Mouse (Mus musculus) adrenal gland, postnatal 10 days (tissue): ENCODE measurements around the gene Fam243. TPM values are rescaled to one million over a fixed set of nuclear protein-coding genes. Genes with fewer than 3 reads are reported as not detected.

Experiments
- DNase-seq: peaks from one replicate; pipeline ENCODE4 v3.0.0; 2021; ENCODE audit warnings: mixed read lengths
- total RNA-seq, 2 experiments: library from RNA; stranded (reverse); gene quantifications; 2 replicates each; pipeline ENCODE4 v1.2.3; 2021

Gene Fam243
- total RNA-seq, 2 experiments from 2014 or later: not detected

DNA sequence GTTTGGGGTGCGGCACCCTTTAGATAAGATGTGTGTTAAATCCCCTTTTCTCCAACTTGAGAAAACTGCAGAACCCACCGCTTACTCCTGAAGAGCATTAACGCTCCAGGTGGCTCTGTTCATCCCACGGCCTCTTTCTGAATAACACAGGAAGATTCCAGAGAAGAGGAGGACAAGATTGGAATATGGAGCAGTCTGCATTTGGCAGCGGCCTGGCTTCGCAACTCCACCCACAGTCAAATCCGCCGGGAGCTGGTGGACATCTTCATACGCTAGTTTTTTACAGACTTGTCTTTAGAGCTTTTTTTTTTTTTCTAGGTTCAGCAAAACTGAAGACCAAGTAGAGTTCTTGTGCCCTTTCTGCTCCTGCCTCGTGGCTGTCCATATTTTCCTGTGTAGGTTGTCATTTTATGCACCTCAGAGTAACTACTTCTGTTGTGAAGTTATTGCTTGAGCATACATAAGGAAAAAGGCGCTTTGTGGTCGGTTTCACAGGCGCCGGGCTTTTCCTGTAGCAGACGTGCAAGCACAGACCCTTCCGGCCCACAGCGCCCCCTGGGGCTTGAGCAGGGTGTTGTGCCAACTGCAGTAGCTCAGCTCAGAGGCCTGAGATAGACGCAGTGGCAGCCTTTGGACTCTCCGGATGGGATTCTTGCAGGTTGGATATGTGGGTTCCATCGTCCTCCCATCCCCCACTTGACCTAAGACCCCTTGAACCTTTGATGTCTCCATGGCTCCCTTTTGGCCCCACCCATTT, 1.7 kb downstream of the Fam243 start:
- DNase-seq: peak; percentile 64

DNA sequence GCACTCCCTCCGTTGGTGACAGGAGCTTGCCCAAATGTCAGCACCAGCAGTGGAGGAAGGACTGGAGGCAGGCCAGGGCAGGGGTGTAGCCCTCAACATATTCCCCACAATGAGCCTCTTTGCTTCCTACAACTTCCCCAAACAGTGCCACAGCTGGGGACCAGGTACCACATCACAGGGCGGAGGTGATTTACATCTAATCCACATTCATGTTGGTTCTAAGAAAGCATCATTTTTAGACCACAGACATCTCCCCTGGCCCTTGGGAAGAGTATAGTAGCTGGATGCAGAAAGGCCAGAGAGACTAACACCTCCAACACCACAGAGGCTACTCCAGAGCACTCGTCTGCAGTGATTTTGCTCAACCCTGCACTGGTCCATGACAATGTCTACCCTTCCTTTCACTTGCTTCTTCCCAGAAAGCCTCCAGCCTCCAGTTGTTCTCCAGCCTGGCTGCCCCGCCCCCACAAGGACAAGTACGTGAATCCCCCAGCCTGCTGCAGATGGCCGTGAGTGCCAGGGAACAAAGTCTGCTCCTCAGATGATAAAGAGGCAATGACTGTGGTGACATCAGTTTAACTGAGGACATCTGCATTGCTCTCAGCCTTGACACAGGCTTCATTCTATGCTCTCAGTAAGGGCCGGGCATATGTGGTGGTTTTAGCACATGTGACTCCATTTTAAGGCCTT, 5.0 kb downstream of the Fam243 start:
- peak; percentile 41 for DNase-seq

DNA sequence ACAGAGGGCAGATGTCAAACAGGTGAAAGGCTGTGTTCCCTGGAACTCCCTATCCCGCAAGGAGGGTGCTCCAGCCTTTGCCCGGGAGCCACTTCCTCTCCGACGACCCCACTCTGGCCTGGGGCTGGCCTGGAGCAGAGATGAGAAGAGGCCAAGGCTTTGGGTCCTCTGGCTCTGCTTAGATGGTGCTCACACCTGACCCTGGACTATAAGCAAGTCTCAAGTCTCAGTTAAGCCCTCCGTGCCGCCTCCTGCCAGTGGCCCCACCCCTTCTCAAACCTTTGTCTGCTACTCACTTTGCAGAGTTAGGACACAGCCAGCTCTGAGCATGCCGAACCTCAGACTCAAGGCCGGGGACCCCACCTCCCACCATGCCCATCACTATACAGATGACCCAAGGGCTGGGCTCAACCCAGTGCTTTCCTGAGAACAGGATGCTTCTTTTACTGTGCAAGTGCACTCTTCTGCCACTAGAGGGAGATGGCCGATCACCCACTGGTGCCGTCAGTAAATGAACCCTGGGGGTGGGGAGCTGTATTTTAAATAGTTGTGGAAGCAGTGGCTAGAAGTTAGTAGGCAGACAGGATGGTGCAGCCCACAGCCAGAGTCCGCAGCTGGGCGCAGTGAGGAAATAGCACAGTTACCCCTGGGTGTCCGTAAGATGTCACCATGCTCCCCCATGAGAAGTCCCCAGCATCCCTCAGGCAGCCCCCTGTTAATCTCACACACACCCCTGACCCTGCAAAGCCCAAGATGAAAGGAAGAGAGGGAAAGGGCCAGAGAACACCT, 7.1 kb downstream of the Fam243 start:
- peak; percentile 55 for DNase-seq

DNA sequence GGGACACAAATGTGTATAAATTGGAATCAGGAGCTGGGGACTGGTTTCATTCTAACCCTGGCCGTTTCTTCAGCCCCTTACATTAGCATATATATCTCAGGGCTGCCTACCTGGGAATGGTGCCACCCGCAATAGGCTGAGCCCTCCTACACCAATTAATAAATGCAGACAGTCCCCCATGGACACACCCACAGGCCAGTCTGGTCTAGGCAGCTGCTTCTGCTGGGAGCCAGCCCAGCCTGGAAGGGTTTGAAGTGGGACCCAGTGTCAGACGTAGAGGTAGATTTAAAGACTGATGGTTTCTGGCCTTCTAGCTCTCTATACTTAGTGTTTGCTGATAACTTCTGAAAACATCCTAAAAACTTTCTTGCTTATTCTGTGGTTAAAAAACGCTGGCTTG, 12.1 kb downstream of the Fam243 start:
- no peak for DNase-seq

DNA sequence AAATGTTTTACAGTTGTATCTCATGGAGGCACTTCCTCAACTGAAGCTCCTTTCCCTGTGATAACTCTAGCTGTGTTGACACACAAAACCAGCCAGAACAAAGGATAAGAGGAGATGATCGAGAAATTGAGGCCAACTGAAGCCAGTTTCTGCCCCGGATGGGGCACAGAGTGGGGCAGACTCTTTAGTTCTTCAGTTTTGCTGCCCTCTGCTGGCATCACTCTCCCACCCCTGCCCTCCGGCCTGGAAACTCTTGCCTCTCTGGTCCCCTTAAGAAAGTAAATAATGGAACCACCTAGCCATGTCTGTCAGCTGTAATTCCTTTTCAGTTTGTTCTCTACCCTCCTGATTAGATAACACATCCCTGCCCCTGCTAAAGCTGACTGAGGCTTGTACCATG, 13.3 kb downstream of the Fam243 start:
- DNase-seq: no peak

DNA sequence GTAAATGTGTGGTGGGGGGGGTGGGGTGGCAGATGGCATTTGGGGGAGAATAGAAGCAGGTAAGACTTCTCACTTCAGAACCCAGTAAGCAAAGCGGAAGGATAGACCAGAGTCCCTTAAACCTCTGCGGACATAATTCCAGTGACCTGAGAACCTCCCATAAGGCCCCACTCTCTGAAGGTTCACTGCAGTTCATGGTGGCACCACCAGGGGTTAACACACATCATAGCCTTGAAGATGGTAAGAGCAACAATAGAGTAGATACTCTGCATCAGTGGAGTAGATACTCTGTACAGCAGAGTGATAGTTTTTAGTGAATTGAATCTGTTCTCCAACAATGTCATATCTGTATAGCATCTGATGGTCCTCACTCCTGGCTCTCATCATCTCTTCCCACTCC, 15.7 kb downstream of the Fam243 start:
- no peak for DNase-seq

DNA sequence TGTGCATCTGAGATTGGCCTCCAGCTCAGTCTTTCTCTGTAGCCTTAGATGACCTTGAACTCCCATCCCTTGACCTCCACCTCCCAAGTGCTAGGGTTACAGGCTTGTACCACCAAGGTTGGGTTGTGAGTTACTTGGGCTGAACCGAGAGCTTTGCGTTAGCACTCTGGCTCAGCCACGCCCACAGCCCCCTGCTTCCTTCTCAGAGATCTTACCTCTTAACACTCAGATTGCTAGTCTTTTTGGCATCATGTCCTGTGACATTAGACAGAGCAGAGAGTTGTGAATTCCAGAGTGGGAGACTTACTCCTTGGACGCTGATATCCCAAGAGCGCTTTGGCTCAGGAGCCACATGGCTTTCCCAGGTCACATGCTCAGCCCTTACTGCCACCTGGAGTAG, 18.7 kb downstream of the Fam243 start:
- no peak for DNase-seq

DNA sequence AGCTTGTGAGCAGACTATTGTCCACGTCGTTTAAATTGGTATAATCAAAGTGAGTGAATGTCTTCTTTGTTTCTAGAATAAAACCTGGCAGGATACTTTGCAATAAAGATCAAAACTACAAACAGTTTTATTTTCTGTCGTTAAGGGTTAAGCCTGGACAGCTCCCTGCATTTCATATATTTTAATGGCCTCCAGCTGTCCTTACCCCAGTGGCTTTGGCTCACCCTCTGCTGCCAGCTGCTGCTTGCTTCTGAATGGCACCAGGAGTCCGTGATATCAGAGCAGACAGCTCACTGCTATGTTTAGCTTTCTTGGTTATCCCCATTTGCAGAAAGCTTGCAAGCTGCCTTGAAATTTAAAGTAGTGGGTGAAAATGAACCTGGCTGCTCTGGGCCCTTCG, 19.3 kb downstream of the Fam243 start:
- DNase-seq: peak; percentile 48

DNA sequence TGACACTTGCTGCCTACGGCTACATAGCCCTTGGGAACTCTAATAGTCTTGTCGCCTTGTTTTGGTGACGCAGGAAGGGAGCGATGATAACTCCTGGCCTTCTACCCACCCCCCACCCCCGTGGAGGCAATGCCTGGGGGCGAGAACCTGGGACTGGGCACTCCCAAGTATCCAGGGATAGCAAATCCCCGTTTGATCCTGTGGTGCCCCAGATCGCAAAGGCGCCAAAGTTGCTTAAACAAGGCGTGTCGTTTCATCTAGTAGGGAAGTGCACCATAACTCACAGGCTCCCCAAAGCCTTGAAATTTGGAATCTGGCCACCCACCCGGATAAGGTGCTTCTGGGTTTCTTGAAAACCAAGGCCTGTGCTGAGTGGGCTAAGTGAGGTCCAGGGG, 19.8 kb downstream of the Fam243 start:
- no peak for DNase-seq

DNA sequence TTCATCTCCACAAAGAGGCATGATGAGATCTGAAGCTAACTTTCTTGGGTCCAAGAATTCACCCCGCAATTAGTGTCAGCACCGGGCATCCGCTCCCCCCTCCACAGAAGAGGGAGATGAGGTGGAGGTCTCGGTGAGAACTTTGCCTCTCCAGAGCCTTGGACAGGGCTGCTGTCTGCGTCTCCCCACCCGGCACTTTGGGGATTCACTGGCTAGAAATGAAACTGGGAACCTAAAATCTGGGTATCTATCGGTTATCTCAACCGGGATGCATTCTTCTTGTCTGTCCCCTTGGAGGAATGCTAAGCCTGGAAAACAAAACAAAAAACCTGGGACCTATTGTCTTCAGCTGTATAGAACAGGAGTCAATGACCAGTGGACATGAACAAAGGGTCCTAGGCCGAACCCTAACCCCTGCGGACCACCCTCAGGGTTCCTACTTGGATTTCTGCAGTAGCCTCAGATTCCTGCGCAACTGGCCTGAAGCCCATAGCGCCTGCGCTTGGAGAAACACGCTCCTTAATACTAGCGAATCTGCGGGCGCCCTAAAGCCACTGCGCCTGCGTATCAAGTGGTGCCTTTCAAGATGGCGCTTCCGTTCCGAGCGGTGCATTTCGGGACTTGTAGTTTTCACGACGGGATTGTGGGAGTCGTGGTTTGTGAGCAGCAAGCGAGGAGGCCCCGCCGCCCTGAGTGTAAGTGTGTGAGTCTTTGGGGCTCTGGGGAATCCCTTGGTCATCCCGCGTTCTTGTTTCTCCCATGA, 20.4 kb downstream of the Fam243 start, which contains the start of gene Smim11:
Gene Smim11 (plus strand): TSS at position 638 of the 763 bp plus-strand sequence.
- peak; percentile 93 for DNase-seq

DNA sequence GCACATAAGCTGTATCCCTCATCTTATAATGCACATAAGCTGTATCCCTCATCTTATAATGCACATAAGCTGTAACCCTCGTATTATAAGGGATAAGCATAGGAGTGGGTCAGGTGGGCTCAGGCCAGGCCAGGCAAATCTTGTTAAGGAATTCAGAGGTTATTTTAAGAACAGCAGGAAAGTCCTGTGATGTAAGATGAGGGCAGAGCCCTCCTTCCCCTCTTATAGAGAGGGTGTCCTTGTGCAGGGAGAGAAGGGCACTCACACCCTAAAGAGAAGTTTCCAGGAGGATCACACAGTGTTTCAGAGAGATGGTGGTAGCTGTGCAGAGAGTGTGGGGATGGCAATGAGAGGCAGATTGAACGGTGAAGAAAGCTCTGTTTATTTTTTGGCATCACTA, 25.9 kb downstream of the Fam243 start:
- no peak for DNase-seq

DNA sequence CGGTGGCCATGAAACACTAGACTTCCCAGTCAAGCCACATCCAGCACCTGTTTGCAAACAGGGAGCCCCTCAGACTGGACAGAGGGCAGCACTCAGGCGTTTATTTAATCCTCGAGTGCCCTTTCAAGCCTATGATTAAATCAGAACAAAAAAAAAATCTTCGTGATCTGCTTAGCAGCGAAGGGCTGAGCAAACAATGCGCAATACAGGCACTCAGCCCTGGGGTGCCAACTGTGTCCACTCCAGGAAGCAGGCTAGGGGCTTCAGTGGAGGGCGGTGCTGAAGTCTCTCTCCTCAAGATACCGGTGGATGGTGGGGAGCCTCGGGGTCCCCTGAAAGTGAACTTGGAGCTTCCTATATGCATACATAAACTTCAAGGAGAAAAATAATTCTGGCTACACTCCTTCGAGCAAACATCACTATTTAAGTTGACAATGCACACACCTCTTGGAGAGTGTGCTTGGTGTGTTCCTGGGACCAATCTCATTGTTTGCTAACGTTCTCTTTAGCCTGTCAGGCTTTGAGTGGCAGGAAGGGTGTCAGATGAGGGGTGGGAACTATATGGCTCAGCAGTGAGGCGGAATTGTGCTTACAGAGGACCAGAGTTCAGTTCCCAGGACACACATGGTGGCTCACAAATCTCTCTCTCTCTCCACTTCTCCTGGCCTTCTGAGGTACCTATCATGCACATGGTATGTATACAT, 26.8 kb downstream of the Fam243 start:
- DNase-seq: no peak

DNA sequence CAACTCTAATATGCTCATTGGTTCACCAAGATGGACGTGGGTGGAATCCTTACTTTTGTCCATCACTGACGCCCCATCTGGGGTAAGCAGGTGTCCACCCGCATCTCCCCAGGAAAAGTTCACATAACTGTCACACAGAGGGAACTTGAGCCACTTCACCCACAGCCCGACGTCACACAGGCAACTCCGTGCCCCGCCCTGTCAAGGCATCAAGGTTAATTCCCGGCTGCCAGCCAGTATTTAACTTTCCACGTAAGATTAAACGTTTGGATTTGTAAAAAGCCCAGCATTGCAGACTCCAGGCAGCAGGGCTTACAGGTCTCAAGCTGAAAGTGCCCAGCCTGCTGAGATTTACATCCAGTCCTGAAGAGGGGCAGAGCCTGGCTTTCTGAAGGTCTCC, 29.1 kb downstream of the Fam243 start, which contains the start of gene Kcne2:
Gene Kcne2 (plus strand): TSS at position 289 of the 400 bp plus-strand sequence.
- peak; percentile 24 for DNase-seq

DNA sequence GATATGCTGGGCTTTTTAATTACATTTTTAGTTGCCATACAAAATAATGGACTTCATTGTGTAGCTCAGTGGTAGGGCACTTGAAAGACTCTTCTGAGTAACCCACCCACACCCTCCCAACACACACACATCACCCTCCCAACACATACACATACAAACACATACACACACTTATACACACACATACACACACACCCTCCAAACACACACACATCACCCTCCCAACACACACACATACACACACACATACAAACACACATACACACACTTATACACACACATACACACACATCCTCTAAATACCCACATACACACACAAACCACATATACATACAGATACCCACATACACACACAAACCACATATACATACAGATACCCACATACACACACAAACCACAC, 31.2 kb downstream of the Fam243 start:
- DNase-seq: no peak

DNA sequence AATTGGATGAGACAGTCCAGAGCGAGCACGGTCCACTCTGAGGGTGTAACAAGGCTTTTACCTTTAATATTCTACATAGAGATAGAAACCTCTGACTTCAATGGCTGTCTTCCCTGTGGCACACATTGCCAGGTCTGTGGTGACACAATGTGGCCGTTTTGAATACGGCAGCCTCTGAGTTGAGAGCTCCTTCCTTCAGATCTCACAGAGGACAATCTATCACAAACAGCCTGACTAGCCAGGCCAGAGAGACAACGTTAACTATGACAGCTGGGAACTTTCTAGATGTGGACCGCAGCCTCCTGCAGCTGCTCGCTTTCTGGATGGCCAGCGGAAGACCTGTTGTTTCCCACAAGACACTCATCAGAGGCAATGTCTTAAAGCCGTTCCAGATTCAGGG, 32.5 kb downstream of the Fam243 start:
- peak; percentile 50 for DNase-seq

DNA sequence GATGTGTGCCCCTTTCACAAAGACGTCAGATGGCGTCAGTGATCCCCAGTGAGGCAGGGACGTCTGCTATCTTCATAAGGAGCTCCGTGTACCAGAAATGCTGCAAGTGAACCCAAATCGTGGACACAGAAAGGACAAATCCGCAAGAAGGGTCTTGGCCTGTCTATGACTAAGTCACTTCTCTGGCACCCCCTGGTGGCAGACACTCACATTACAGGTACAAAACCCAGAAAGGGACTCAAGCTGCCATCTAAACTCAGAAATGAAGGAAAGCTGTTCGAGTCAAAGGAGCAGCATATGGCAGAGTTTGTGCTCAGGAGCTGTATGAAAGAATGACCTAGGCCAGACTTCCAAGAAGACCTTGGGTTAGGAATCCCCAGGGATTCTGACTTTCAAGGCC, 34.6 kb downstream of the Fam243 start:
- peak; percentile 94 for DNase-seq

DNA sequence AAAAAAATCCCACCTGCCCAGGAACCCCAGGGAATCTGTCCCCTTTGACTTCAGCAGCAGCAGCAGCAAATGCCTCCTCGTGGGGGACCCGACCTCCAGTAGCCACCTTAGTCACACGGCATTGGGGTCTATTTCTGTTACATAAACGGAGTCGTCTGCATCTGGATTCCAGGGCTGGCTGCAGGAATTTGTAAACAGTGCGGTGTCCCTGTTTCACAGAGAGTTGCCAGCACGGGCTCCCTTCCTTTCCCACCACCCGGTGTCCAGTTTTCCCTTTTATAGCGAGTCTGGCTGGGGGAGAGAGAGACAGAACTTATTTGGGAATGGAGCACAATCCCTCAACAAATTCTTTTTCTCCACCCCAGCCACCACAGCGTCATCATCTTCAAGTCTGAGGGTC, 36.2 kb downstream of the Fam243 start:
- DNase-seq: no peak

DNA sequence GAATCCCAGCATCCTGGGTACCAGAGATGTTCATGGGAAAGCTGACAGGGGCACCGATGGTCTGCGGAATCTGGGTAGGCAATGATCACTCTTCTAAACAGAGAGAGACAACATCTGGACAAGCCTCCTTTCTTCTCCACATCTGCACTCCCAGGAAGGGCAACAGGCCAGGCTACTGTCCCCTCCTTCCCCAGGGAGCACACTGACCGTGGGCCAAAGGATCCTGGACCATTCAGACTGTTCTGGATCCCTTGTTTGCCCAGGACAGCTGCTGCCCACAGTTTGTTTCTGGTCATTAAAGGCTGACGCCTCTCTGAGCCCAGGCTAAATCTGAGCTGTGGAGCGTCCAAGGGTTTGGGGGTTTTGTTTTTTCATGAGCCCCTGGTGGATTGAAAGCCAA, 38.6 kb downstream of the Fam243 start:
- no peak for DNase-seq

DNA sequence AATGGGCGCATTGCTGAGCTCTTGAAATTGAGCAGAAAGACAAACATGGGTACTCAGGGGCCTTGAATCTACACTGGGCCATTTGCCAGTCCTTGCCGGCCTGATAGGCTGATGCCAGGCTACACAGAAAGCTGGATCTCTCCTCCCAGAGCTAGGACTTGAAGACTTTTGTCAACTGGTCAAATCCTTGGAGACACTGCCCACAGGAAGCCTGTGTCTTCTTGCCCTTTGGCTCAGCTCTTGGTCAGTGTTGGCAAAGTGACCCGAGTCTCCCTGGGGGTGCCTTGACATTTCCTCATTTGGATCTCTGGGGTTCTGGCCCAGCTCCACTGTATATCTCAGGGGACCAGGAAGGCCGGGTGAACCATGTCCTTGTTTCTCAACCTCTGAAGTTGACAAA, 45.7 kb downstream of the Fam243 start:
- peak; percentile 80 for DNase-seq

DNA sequence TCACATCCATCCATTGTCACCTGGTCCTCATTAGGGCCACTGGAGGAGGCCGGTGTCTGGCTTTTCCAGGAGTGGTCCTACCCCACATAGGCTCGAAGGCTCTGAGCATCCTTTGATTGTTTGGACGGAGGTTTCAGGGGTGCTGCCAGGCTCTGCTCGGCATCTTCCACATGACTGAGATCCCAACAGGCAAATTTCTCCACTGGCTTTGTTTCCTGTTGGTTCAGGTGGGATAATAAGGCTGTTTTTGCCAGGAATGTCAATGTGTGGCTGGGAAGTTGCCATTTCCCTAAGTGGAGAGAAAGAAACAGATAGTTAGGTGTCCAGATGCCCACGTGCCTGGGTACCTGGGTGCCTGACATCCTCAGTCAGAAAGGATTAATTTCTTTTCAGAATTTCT, 46.7 kb downstream of the Fam243 start:
- DNase-seq: no peak
